Mouse (Mus musculus) kidney, adult 2 months (tissue): ENCODE results near the gene Dynlrb1. TPM values are rescaled to one million over a fixed set of nuclear protein-coding genes. Genes with fewer than 3 reads are reported as not detected.

Experiments used
- DNase-seq: peaks from one replicate; pipeline ENCODE4 v3.0.0; 2021
- H3K27ac ChIP-seq: fragments of 200-500 bp; 2 replicates; pipeline ENCODE4 v1.5.1; 2012; ENCODE audit warnings: low read depth, low read length, control low read depth, inconsistent platforms; ENCODE audit not compliant: insufficient read depth
- H3K27me3 ChIP-seq: fragments of 200-500 bp; replicated peaks from 2 replicates; pipeline ENCODE4 v1.6.1; 2012; ENCODE audit warnings: mild to moderate bottlenecking, moderate library complexity, low read length, inconsistent platforms; ENCODE audit not compliant: control insufficient read depth, insufficient read depth
- H3K36me3 ChIP-seq: fragments of 200-500 bp; 2 replicates; pipeline ENCODE4 v1.6.1; 2012; ENCODE audit warnings: mild to moderate bottlenecking, moderate library complexity, low read length, inconsistent platforms; ENCODE audit not compliant: control insufficient read depth, insufficient read depth
- H3K4me1 ChIP-seq: fragments of 200-500 bp; 2 replicates; pipeline ENCODE4 v1.6.1; 2011; ENCODE audit warnings: low read length; ENCODE audit not compliant: control insufficient read depth, insufficient read depth
- H3K4me3 ChIP-seq: fragments of 200-500 bp; 2 replicates; pipeline ENCODE4 v1.5.1; 2011; ENCODE audit warnings: mild to moderate bottlenecking, low read depth, low read length, control low read depth; ENCODE audit not compliant: insufficient read depth
- CTCF ChIP-seq: fragments of 200-500 bp; conservative IDR thresholded peaks from 2 replicates; pipeline ENCODE4 v1.5.1; 2011; ENCODE audit warnings: low read depth, mild to moderate bottlenecking, control low read depth, low read length, moderate library complexity, mixed read lengths; ENCODE audit not compliant: insufficient read depth, insufficient read length
- POLR2A ChIP-seq: fragments of 200-500 bp; IDR thresholded peaks from one replicate; pipeline ENCODE4 v1.6.1; 2011; ENCODE audit warnings: low read depth, low read length, control low read depth
- WGBS: fragments of 180-500 bp; shearing (Covaris S2); methylation state at CpG from one replicate; pipeline ENCODE4 v1.1.7; 2018; 5-methylcytosine and 5-hydroxymethylcytosine counted together
- polyA plus RNA-seq: library from polyadenylated mRNA; depleted of rRNA; stranded (reverse); fragments of >200 nt; gene quantifications from 2 replicates; pipeline ENCODE4 v1.2.3, GENCODE M21; 2012

Dynlrb1 gene
- polyA plus RNA-seq, 1 experiment = 373 TPM

GRCm38 (mm10) chr2:155280116-155280515 is 43.8 kb downstream of the Dynlrb1 start:
- H3K4me3 ChIP-seq = no peak overlapping the region
- 60% methylated on average over 2 of the region's 2 CpGs for WGBS
- no peak for DNase-seq
- H3K27me3 ChIP-seq = no peaks in the 10 kb centered on the region
- H3K27ac ChIP-seq = no peak overlapping the region
- TF ChIP-seq CTCF = no peak
- TF ChIP-seq POLR2A = no peak
- H3K4me1 ChIP-seq = peaks cover 5% of the 10 kb centered on the region; the same call in 1 of the 2 replicates
- H3K36me3 ChIP-seq = no peaks in the 10 kb centered on the region

GRCm38 (mm10) chr2:155283793-155284192 is 47.5 kb downstream of the Dynlrb1 start:
- Histone ChIP-seq H3K4me1 (no peaks in the 10 kb centered on the region), H3K27me3 (no peaks in the 10 kb centered on the region), H3K4me3 (no peak overlapping the region), H3K36me3 (no peaks in the 10 kb centered on the region), H3K27ac (no peak overlapping the region)
- WGBS = 82% methylated on average over 4 of the region's 4 CpGs
- no peak for TF ChIP-seq POLR2A
- TF ChIP-seq CTCF = no peak
- DNase-seq = no peak

- Histone ChIP-seq H3K36me3 (no peaks in the 10 kb centered on the region), H3K27ac (no peak overlapping the region), H3K4me1 (no peaks in the 10 kb centered on the region), H3K4me3 (no peak overlapping the region), H3K27me3 (no peaks in the 10 kb centered on the region)
- WGBS = 67% methylated on average over 7 of the region's 7 CpGs
- no peak for TF ChIP-seq POLR2A
- TF ChIP-seq CTCF = no peak
- no peak for DNase-seq
These were observed 48.3 kb downstream of the Dynlrb1 start for GRCm38 (mm10) chr2:155284647-155285046.

- Histone ChIP-seq H3K36me3 (no peaks in the 10 kb centered on the region), H3K4me3 (no peak overlapping the region), H3K4me1 (no peaks in the 10 kb centered on the region), H3K27ac (no peak overlapping the region), H3K27me3 (no peaks in the 10 kb centered on the region)
- no peak for DNase-seq
- 74% methylated on average over 6 of the region's 6 CpGs for WGBS
- no peak for TF ChIP-seq CTCF
- no peak for TF ChIP-seq POLR2A
These were observed 49.4 kb downstream of the Dynlrb1 start for GRCm38 (mm10) chr2:155285744-155286143.

- WGBS = 83% methylated on average over 4 of the region's 4 CpGs
- Histone ChIP-seq H3K36me3 (no peaks in the 10 kb centered on the region), H3K27ac (no peak overlapping the region), H3K4me1 (no peaks in the 10 kb centered on the region), H3K4me3 (no peak overlapping the region), H3K27me3 (no peaks in the 10 kb centered on the region)
- DNase-seq = no peak
- TF ChIP-seq CTCF = no peak
- TF ChIP-seq POLR2A = no peak
These were observed 51.3 kb downstream of the Dynlrb1 start for GRCm38 (mm10) chr2:155287456-155288250.

- TF ChIP-seq CTCF = no peak
- TF ChIP-seq POLR2A = no peak
- 90% methylated on average over 8 of the region's 8 CpGs for WGBS
- Histone ChIP-seq H3K4me3 (no peak overlapping the region), H3K27me3 (no peaks in the 10 kb centered on the region), H3K36me3 (no peaks in the 10 kb centered on the region), H3K27ac (no peak overlapping the region), H3K4me1 (no peaks in the 10 kb centered on the region)
- no peak for DNase-seq
These were observed 53.7 kb downstream of the Dynlrb1 start for GRCm38 (mm10) chr2:155290066-155290465.

GRCm38 (mm10) chr2:155293382-155293781 is 57.0 kb downstream of the Dynlrb1 start:
- Histone ChIP-seq H3K27ac (no peak overlapping the region), H3K4me3 (no peak overlapping the region), H3K36me3 (no peaks in the 10 kb centered on the region), H3K4me1 (no peaks in the 10 kb centered on the region), H3K27me3 (no peaks in the 10 kb centered on the region)
- no peak for DNase-seq
- no peak for TF ChIP-seq POLR2A
- TF ChIP-seq CTCF = no peak
- 78% methylated on average over 2 of the region's 2 CpGs for WGBS
